Mouse (Mus musculus) Patski (cell line): ENCODE data around the gene 1700030J22Rik. TPM values are rescaled to one million over a fixed set of nuclear protein-coding genes. Genes with fewer than 3 reads are reported as not detected.
A peak's percentile ranks its signal among the peaks of the same experiment; 100 is the strongest.

Source experiments
- ATAC-seq: fragments of 100-300 bp; one replicate; pipeline ENCODE4 v1.8.0; 2021
- CTCF ChIA-PET: fragments of 350-600 bp; sonication (Branson Sonifier 250); formaldehyde crosslinking; loops from one replicate; lab custom pipeline; 2022; ENCODE audit warnings: inconsistent platforms; lab: Charles Lee
- POLR2A ChIA-PET: fragments of 350-600 bp; sonication (Branson Sonifier 250); formaldehyde crosslinking; loops from one replicate; lab custom pipeline; 2022; ENCODE audit warnings: antibody characterized with exemption, inconsistent platforms; lab: Charles Lee
- DNase-seq: peaks from one replicate; pipeline ENCODE4 v3.0.0-alpha.2; 2011; ENCODE audit warnings: low read depth, low spot score
- H3K27me3 ChIP-seq: fragments of 371-371 bp; one replicate; pipeline ENCODE4 v1.5.1; 2021
- CTCF ChIP-seq: fragments of 100-300 bp; IDR thresholded peaks from one replicate; pipeline ENCODE4 v1.5.1; 2021
- in situ Hi-C: fragments of 300-500 bp; cut with MboI; formaldehyde crosslinking; loops from 3 replicates; pipeline ENCODE4 v1.11.1; 2018; ENCODE audit warnings: low pct_unique_long_range_greater_than_20kb, mixed read lengths
- polyA plus RNA-seq: library from polyadenylated mRNA; unstranded; gene quantifications from one replicate; pipeline ENCODE4 v1.2.3, GENCODE M21; 2021

The 1700030J22Rik gene
- polyA plus RNA-seq, 1 experiment from 2014 or later, result 4.6 TPM

- ATAC-seq (no peak), DNase-seq (no peak)
- no peaks in the 10 kb centered on the region for H3K27me3 ChIP-seq
- ChIA-PET POLR2A (interaction anchor here (1.0 to 1.1 kb wide), 2 partner anchors 11 to 19 kb away, joined by 3 read pairs; no protein-coding TSS in a partner anchor), CTCF (interaction anchor here (0.8 to 1.7 kb wide), 2 partner anchors 9 to 36 kb away, joined by 3 to 5 read pairs; partner anchors contain the start of gene 1700030J22Rik)
- TF ChIP-seq CTCF, result no peak
- in situ Hi-C loops, result loop anchor here (5.0 kb wide), 1 partner anchor 35 kb away; the partner anchor contains the start of gene 1700030J22Rik
These were observed 36.3 kb downstream of the 1700030J22Rik start for GRCm38 (mm10) chr8:116942284-116943058.

GRCm38 (mm10) chr8:116935506-116935905 lies 43.3 kb downstream of the 1700030J22Rik start:
- H3K27me3 ChIP-seq, result no peaks in the 10 kb centered on the region
- in situ Hi-C loops, result no loop called here
- ATAC-seq (no peak), DNase-seq (no peak)
- TF ChIP-seq CTCF, result no peak
- ChIA-PET CTCF (interaction anchor here (1.9 kb wide), 1 partner anchor 8 kb away, joined by 6 read pairs; no protein-coding TSS in a partner anchor), POLR2A (no interaction called here)

GRCm38 (mm10) chr8:116934976-116935375 lies 43.8 kb downstream of the 1700030J22Rik start:
- CTCF ChIA-PET, result interaction anchor here (1.9 kb wide), 1 partner anchor 8 kb away, joined by 6 read pairs; no protein-coding TSS in a partner anchor
- DNase-seq (no peak), ATAC-seq (no peak)
- H3K27me3 ChIP-seq, result no peaks in the 10 kb centered on the region
- POLR2A ChIA-PET, result interaction anchor here (1.1 kb wide), 1 partner anchor 11 kb away, joined by 3 read pairs; no protein-coding TSS in a partner anchor
- in situ Hi-C loops, result no loop called here
- no peak for TF ChIP-seq CTCF

- TF ChIP-seq CTCF, result no peak
These were observed 50.2 kb downstream of the 1700030J22Rik start for GRCm38 (mm10) chr8:116928588-116928987.

GRCm38 (mm10) chr8:116927880-116928279 lies 50.9 kb downstream of the 1700030J22Rik start:
- ChIA-PET POLR2A (no interaction called here), CTCF (interaction anchor here (0.9 to 1.9 kb wide), 2 partner anchors 8 to 15 kb away, joined by 3 to 6 read pairs; no protein-coding TSS in a partner anchor)
- TF ChIP-seq CTCF, result no peak
- no peak for DNase-seq
- peak; percentile 51 for ATAC-seq
- in situ Hi-C loops, result loop anchor here (10.0 kb wide), 1 partner anchor 547 kb away; no protein-coding TSS in a partner anchor
- no peaks in the 10 kb centered on the region for H3K27me3 ChIP-seq

More at GRCm38 (mm10) chr8:116928588-116928987, 50.2 kb downstream of the 1700030J22Rik start:
- DNase-seq (no peak), ATAC-seq (no peak)
- ChIA-PET CTCF (interaction anchor here (0.9 kb wide), 1 partner anchor 16 kb away, joined by 3 read pairs; no protein-coding TSS in a partner anchor), POLR2A (no interaction called here)
- no peaks in the 10 kb centered on the region for H3K27me3 ChIP-seq
- in situ Hi-C loops, result loop anchor here (10.0 kb wide), 1 partner anchor 546 kb away; no protein-coding TSS in a partner anchor

- no peak for DNase-seq
- H3K27me3 ChIP-seq, result no peaks in the 10 kb centered on the region
- ChIA-PET CTCF (interaction anchor here (1.1 kb wide), 1 partner anchor 35 kb away, joined by 3 read pairs; no protein-coding TSS in a partner anchor), POLR2A (interaction anchor here (0.6 to 1.2 kb wide), 3 partner anchors 11 to 29 kb away, joined by 3 read pairs; partner anchors contain the start of gene Atmin)
- in situ Hi-C loops, result loop anchor here (10.0 kb wide), 1 partner anchor 551 kb away; no protein-coding TSS in a partner anchor
- no peak for ATAC-seq
- no peak for TF ChIP-seq CTCF
These were observed 55.2 kb downstream of the 1700030J22Rik start for GRCm38 (mm10) chr8:116923526-116923925.

- CTCF ChIA-PET, result interaction anchor here (1.3 kb wide), 2 partner anchors 17 to 58 kb away, joined by 3 to 4 read pairs; no protein-coding TSS in a partner anchor
- no peak for DNase-seq
- POLR2A ChIA-PET, result no interaction called here
- in situ Hi-C loops, result loop anchor here (10.0 kb wide), 1 partner anchor 553 kb away; no protein-coding TSS in a partner anchor
- no peak for ATAC-seq
- TF ChIP-seq CTCF, result no peak
- no peaks in the 10 kb centered on the region for H3K27me3 ChIP-seq
These were observed 56.5 kb downstream of the 1700030J22Rik start for GRCm38 (mm10) chr8:116922060-116922757.

GRCm38 (mm10) chr8:116921337-116922059 lies 57.3 kb downstream of the 1700030J22Rik start, which contains the start of the genes Cmc2 and Cenpn:
Gene Cmc2, minus strand, starts transcription at chr8:116921455.
Gene Cenpn, plus strand, starts transcription at chr8:116921730.
- CTCF ChIA-PET, result interaction anchor here (0.8 to 2.0 kb wide), 4 partner anchors 10 to 58 kb away, joined by 3 to 4 read pairs (median 4); no protein-coding TSS in a partner anchor
- peak; percentile 88 for ATAC-seq
- POLR2A ChIA-PET, result no interaction called here
- no peak for TF ChIP-seq CTCF
- DNase-seq, result peak; percentile 87
- no peaks in the 10 kb centered on the region for H3K27me3 ChIP-seq
- in situ Hi-C loops, result loop anchor here (10.0 kb wide), 1 partner anchor 553 kb away; no protein-coding TSS in a partner anchor

- no peaks in the 10 kb centered on the region for H3K27me3 ChIP-seq
- CTCF ChIA-PET, result interaction anchor here (0.8 to 2.0 kb wide), 2 partner anchors 9 to 16 kb away, joined by 3 to 4 read pairs; no protein-coding TSS in a partner anchor
- peak; percentile 58 for ATAC-seq
- DNase-seq, result no peak
- POLR2A ChIA-PET, result no interaction called here
- in situ Hi-C loops, result loop anchor here (10.0 kb wide), 1 partner anchor 554 kb away; no protein-coding TSS in a partner anchor
- no peak for TF ChIP-seq CTCF
These were observed 57.8 kb downstream of the 1700030J22Rik start for GRCm38 (mm10) chr8:116921005-116921336.

Other genes starting within 250 kb of the 1700030J22Rik start
- 2.1 TPM for gene Cdyl2, start 246.0 kb downstream of the 1700030J22Rik start, polyA plus RNA-seq
- gene Cmc2, start 57.5 kb downstream of the 1700030J22Rik start, polyA plus RNA-seq, result 42.4 TPM
- 17.3 TPM for gene Cenpn, start 57.2 kb downstream of the 1700030J22Rik start, polyA plus RNA-seq
- 15.9 TPM for gene Atmin, start 35.6 kb downstream of the 1700030J22Rik start, polyA plus RNA-seq
- 44.7 TPM for gene Gcsh, start 14.6 kb upstream of the 1700030J22Rik start, polyA plus RNA-seq
- gene Pkd1l2, start 103.5 kb upstream of the 1700030J22Rik start, polyA plus RNA-seq, result not detected
- not detected for gene Bco1, start 116.9 kb upstream of the 1700030J22Rik start, polyA plus RNA-seq
- gene Gan, start 179.2 kb upstream of the 1700030J22Rik start, polyA plus RNA-seq, result 2.6 TPM